Mouse (Mus musculus) intestine, embryonic 15.5 days (tissue): ENCODE data around the gene Amer2. TPM values are rescaled to one million over a fixed set of nuclear protein-coding genes. Genes with fewer than 3 reads are reported as not detected.

Experiments
- ATAC-seq: fragments of 200-750 bp; cut with Nextera tagmentation; 2 replicates; pipeline ENCODE4 v1.8.0; 2017; ENCODE audit warnings: moderate TSS enrichment, moderate library complexity
- H3K27ac ChIP-seq: fragments of 300-500 bp; sonication (generic); 2 replicates; pipeline ENCODE4 v1.5.1; 2015; ENCODE audit warnings: mild to moderate bottlenecking, inconsistent platforms
- H3K27me3 ChIP-seq: fragments of 300-500 bp; sonication (generic); replicated peaks from 2 replicates; pipeline ENCODE4 v1.6.1; 2015; ENCODE audit warnings: inconsistent platforms
- H3K36me3 ChIP-seq: fragments of 300-500 bp; sonication (generic); 2 replicates; pipeline ENCODE4 v1.6.1; 2015; ENCODE audit warnings: inconsistent platforms
- H3K4me1 ChIP-seq: fragments of 300-500 bp; sonication (generic); replicated peaks from 2 replicates; pipeline ENCODE4 v1.6.1; 2015; ENCODE audit warnings: inconsistent platforms
- H3K4me2 ChIP-seq: fragments of 300-500 bp; sonication (generic); replicated peaks from 2 replicates; pipeline ENCODE4 v1.6.1; 2015; ENCODE audit warnings: mild to moderate bottlenecking, inconsistent platforms
- H3K4me3 ChIP-seq: fragments of 300-500 bp; sonication (generic); replicated peaks from 2 replicates; pipeline ENCODE4 v1.5.1; 2015; ENCODE audit warnings: inconsistent platforms
- H3K9ac ChIP-seq: fragments of 300-500 bp; sonication (generic); 2 replicates; pipeline ENCODE4 v1.6.1; 2015; ENCODE audit warnings: inconsistent platforms
- H3K9me3 ChIP-seq: fragments of 300-500 bp; sonication (generic); 2 replicates; pipeline ENCODE4 v1.6.1; 2016; ENCODE audit warnings: inconsistent platforms
- WGBS: fragments of 180-500 bp; shearing (Covaris S2); methylation state at CpG from one replicate; pipeline ENCODE4 v1.1.7; 2015; 5-methylcytosine and 5-hydroxymethylcytosine counted together
- polyA plus RNA-seq: library from polyadenylated mRNA; unstranded; fragments of >200 nt; fragmentation: Nextera tagmentation; extraction: Ambion mirVana; gene quantifications from 2 replicates; pipeline ENCODE4 v1.2.1, GENCODE M21; 2015

Amer2 gene
- polyA plus RNA-seq, 1 experiment from 2014 or later: 1.5 TPM

- Histone ChIP-seq H3K4me1 (0 out of 2 replicates have a peak, but pooled peaks cover 8% of the 10 kb centered on the region), H3K27me3 (peaks cover 22% of the 10 kb centered on the region), H3K9ac (peak overlapping the region; percentile 60), H3K27ac (no peak overlapping the region), H3K4me2 (peak overlapping the region; percentile 99), H3K9me3 (no peaks in the 10 kb centered on the region), H3K36me3 (no peaks in the 10 kb centered on the region), H3K4me3 (peak overlapping the region; percentile 60)
- under 1% methylated on average over 53 of the region's 53 CpGs for WGBS
- peak; percentile 81 for ATAC-seq
Measured at GRCm38 (mm10) chr14:60378057-60378565, 5.1 kb downstream of the Amer2 start.

- peak overlapping the region; percentile 99 for H3K4me2 ChIP-seq
- peak overlapping the region; percentile 60 for H3K9ac ChIP-seq
- H3K9me3 ChIP-seq: no peaks in the 10 kb centered on the region
- peak; percentile 77 for ATAC-seq
- peak overlapping the region; percentile 60 for H3K4me3 ChIP-seq
- H3K4me1 ChIP-seq: 0 out of 2 replicates have a peak, but pooled peaks cover 8% of the 10 kb centered on the region
- peaks cover 22% of the 10 kb centered on the region for H3K27me3 ChIP-seq
- no peak overlapping the region for H3K27ac ChIP-seq
- no peaks in the 10 kb centered on the region for H3K36me3 ChIP-seq
- under 1% methylated on average over 76 of the region's 77 CpGs for WGBS
Measured at GRCm38 (mm10) chr14:60378566-60379322, 5.7 kb downstream of the Amer2 start.

GRCm38 (mm10) chr14:60379323-60379957, 6.4 kb downstream of the Amer2 start:
- H3K27ac ChIP-seq: no peak overlapping the region
- H3K9ac ChIP-seq: peak overlapping the region; percentile 60; the same call in 1 of the 2 replicates
- 55% methylated on average over 20 of the region's 20 CpGs for WGBS
- ATAC-seq: 0 out of 2 replicates have a peak, but pooled peaks have one; percentile 9
- peak overlapping the region; percentile 99 for H3K4me2 ChIP-seq
- peak overlapping the region; percentile 60 for H3K4me3 ChIP-seq
- peaks cover 22% of the 10 kb centered on the region for H3K27me3 ChIP-seq
- no peaks in the 10 kb centered on the region for H3K36me3 ChIP-seq
- no peaks in the 10 kb centered on the region for H3K9me3 ChIP-seq
- H3K4me1 ChIP-seq: 0 out of 2 replicates have a peak, but pooled peaks cover 8% of the 10 kb centered on the region

GRCm38 (mm10) chr14:60379958-60380330, 6.9 kb downstream of the Amer2 start:
- no peak for ATAC-seq
- Histone ChIP-seq H3K4me1 (0 out of 2 replicates have a peak, but pooled peaks cover 8% of the 10 kb centered on the region), H3K4me3 (no peak overlapping the region), H3K27ac (no peak overlapping the region), H3K36me3 (no peaks in the 10 kb centered on the region), H3K27me3 (peaks cover 22% of the 10 kb centered on the region), H3K9me3 (no peaks in the 10 kb centered on the region), H3K9ac (no peak overlapping the region), H3K4me2 (peak overlapping the region; percentile 99; the same call in 1 of the 2 replicates)
- WGBS: 93% methylated on average over 8 of the region's 8 CpGs

GRCm38 (mm10) chr14:60381671-60382070, 8.6 kb downstream of the Amer2 start:
- H3K9ac ChIP-seq: no peak overlapping the region
- 79% methylated on average over 4 of the region's 4 CpGs for WGBS

GRCm38 (mm10) chr14:60383816-60384215, 10.8 kb downstream of the Amer2 start:
- no peak overlapping the region for H3K4me2 ChIP-seq
- H3K4me1 ChIP-seq: 0 out of 2 replicates have a peak, but pooled peaks cover 2% of the 10 kb centered on the region
- 68% methylated on average over 7 of the region's 7 CpGs for WGBS
- no peaks in the 10 kb centered on the region for H3K9me3 ChIP-seq
- no peak overlapping the region for H3K9ac ChIP-seq
- no peak for ATAC-seq
- no peaks in the 10 kb centered on the region for H3K36me3 ChIP-seq
- no peak overlapping the region for H3K4me3 ChIP-seq
- H3K27ac ChIP-seq: no peak overlapping the region
- peaks cover 15% of the 10 kb centered on the region for H3K27me3 ChIP-seq

More at GRCm38 (mm10) chr14:60381671-60382070, 8.6 kb downstream of the Amer2 start:
- Histone ChIP-seq H3K36me3 (no peaks in the 10 kb centered on the region), H3K4me1 (0 out of 2 replicates have a peak, but pooled peaks cover 8% of the 10 kb centered on the region), H3K27ac (no peak overlapping the region), H3K4me2 (no peak overlapping the region), H3K27me3 (peaks cover 22% of the 10 kb centered on the region), H3K9me3 (no peaks in the 10 kb centered on the region), H3K4me3 (no peak overlapping the region)
- no peak for ATAC-seq

GRCm38 (mm10) chr14:60384269-60384668, 11.2 kb downstream of the Amer2 start:
- Histone ChIP-seq H3K4me2 (no peak overlapping the region), H3K27ac (no peak overlapping the region), H3K27me3 (peaks cover 11% of the 10 kb centered on the region), H3K9me3 (no peaks in the 10 kb centered on the region), H3K4me1 (no peaks in the 10 kb centered on the region), H3K4me3 (no peak overlapping the region), H3K9ac (no peak overlapping the region), H3K36me3 (no peaks in the 10 kb centered on the region)
- WGBS: 81% methylated on average over 7 of the region's 7 CpGs
- ATAC-seq: peak; percentile 34; the same call in 1 of the 2 replicates

- Histone ChIP-seq H3K9me3 (no peaks in the 10 kb centered on the region), H3K4me1 (no peaks in the 10 kb centered on the region), H3K4me2 (no peak overlapping the region), H3K27me3 (0 out of 2 replicates have a peak, but pooled peaks cover 2% of the 10 kb centered on the region), H3K4me3 (no peak overlapping the region), H3K36me3 (no peaks in the 10 kb centered on the region), H3K27ac (no peak overlapping the region), H3K9ac (no peak overlapping the region)
- no peak for ATAC-seq
- WGBS: 58% methylated on average over 6 of the region's 6 CpGs
Measured at GRCm38 (mm10) chr14:60385079-60385643, 12.1 kb downstream of the Amer2 start.

- no peaks in the 10 kb centered on the region for H3K9me3 ChIP-seq
- peak overlapping the region; percentile 15; the same call in 1 of the 2 replicates for H3K4me2 ChIP-seq
- no peak overlapping the region for H3K27ac ChIP-seq
- peak; percentile 92 for ATAC-seq
- no peaks in the 10 kb centered on the region for H3K4me1 ChIP-seq
- H3K9ac ChIP-seq: no peak overlapping the region
- H3K36me3 ChIP-seq: no peaks in the 10 kb centered on the region
- WGBS: 60% methylated on average over 6 of the region's 6 CpGs
- H3K27me3 ChIP-seq: no peaks in the 10 kb centered on the region
- H3K4me3 ChIP-seq: no peak overlapping the region
Measured at GRCm38 (mm10) chr14:60386591-60387501, 13.8 kb downstream of the Amer2 start.

- H3K27ac ChIP-seq: no peak overlapping the region
- no peak for ATAC-seq
- no peaks in the 10 kb centered on the region for H3K4me1 ChIP-seq
- no peak overlapping the region for H3K9ac ChIP-seq
- H3K36me3 ChIP-seq: no peaks in the 10 kb centered on the region
- H3K4me3 ChIP-seq: no peak overlapping the region
- H3K27me3 ChIP-seq: no peaks in the 10 kb centered on the region
- no peak overlapping the region for H3K4me2 ChIP-seq
- H3K9me3 ChIP-seq: no peaks in the 10 kb centered on the region
- 82% methylated on average over 2 of the region's 2 CpGs for WGBS
Measured at GRCm38 (mm10) chr14:60388332-60388731, 15.3 kb downstream of the Amer2 start.

GRCm38 (mm10) chr14:60392202-60392601, 19.1 kb downstream of the Amer2 start:
- Histone ChIP-seq H3K4me3 (no peak overlapping the region), H3K9me3 (no peaks in the 10 kb centered on the region), H3K4me1 (no peaks in the 10 kb centered on the region), H3K36me3 (no peaks in the 10 kb centered on the region), H3K27me3 (no peaks in the 10 kb centered on the region), H3K9ac (no peak overlapping the region), H3K4me2 (no peak overlapping the region), H3K27ac (no peak overlapping the region)
- WGBS: 85% methylated on average over 2 of the region's 2 CpGs
- no peak for ATAC-seq
